Mouse (Mus musculus) c-Kit-negative CD71-positive TER-119-positive erythroid progenitor cells, embryonic 14.5 days (primary cell): ENCODE measurements around the gene Wdr31.

ENCODE experiments used
- DNase-seq: peaks from one replicate; pipeline ENCODE4 v3.0.0-alpha.2; 2013; ENCODE audit warnings: low read depth, low spot score

The Wdr31 gene

GRCm38 (mm10) chr4:62440544-62440943 lies 30.2 kb downstream of the Wdr31 start:
- DNase-seq = no peak

GRCm38 (mm10) chr4:62439793-62440192 lies 30.9 kb downstream of the Wdr31 start:
- DNase-seq = no peak

- DNase-seq = no peak
Observed at GRCm38 (mm10) chr4:62437871-62438270, 32.8 kb downstream of the Wdr31 start.

GRCm38 (mm10) chr4:62437256-62437778 lies 33.4 kb downstream of the Wdr31 start:
- DNase-seq = no peak

- DNase-seq = no peak
Observed at GRCm38 (mm10) chr4:62435081-62435480, 35.6 kb downstream of the Wdr31 start, which contains the start of gene Rnf183. Gene Rnf183 (minus strand): TSS chr4:62435252.

GRCm38 (mm10) chr4:62433939-62434870 lies 36.5 kb downstream of the Wdr31 start:
- DNase-seq = no peak

- DNase-seq = peak; percentile 92
Observed at GRCm38 (mm10) chr4:62431522-62431921, 39.2 kb downstream of the Wdr31 start.

GRCm38 (mm10) chr4:62430678-62431077 lies 40.0 kb downstream of the Wdr31 start:
- DNase-seq = no peak

GRCm38 (mm10) chr4:62429616-62430015 lies 41.1 kb downstream of the Wdr31 start:
- DNase-seq = no peak

- no peak for DNase-seq
Observed at GRCm38 (mm10) chr4:62427978-62428758, 42.5 kb downstream of the Wdr31 start.

GRCm38 (mm10) chr4:62425891-62426290 lies 44.8 kb downstream of the Wdr31 start:
- no peak for DNase-seq

- DNase-seq = no peak
Observed at GRCm38 (mm10) chr4:62419091-62419490, 51.6 kb downstream of the Wdr31 start.

GRCm38 (mm10) chr4:62418448-62418847 lies 52.2 kb downstream of the Wdr31 start:
- DNase-seq = no peak

- DNase-seq = no peak
Observed at GRCm38 (mm10) chr4:62411606-62412005, 59.1 kb downstream of the Wdr31 start.

- no peak for DNase-seq
Observed at GRCm38 (mm10) chr4:62410325-62410724, 60.4 kb downstream of the Wdr31 start.

- DNase-seq = no peak
Observed at GRCm38 (mm10) chr4:62409615-62410014, 61.1 kb downstream of the Wdr31 start.

- DNase-seq = peak; percentile 98
Observed at GRCm38 (mm10) chr4:62408601-62409282, 62.0 kb downstream of the Wdr31 start, which contains the start of the genes Cdc26 and Prpf4. Gene Cdc26 (minus strand): TSS chr4:62408642. Gene Prpf4 (plus strand): TSS chr4:62408797.

- peak; percentile 61 for DNase-seq
Observed at GRCm38 (mm10) chr4:62407730-62408582, 62.7 kb downstream of the Wdr31 start.

- DNase-seq = no peak
Observed at GRCm38 (mm10) chr4:62406133-62406532, 64.6 kb downstream of the Wdr31 start.

- no peak for DNase-seq
Observed at GRCm38 (mm10) chr4:62398956-62399355, 71.7 kb downstream of the Wdr31 start.
